Mouse (Mus musculus) erythroid progenitor cell, adult 5-6 weeks (primary cell): ENCODE data around the gene Khdc1b. TPM values are rescaled to one million over a fixed set of nuclear protein-coding genes. Genes with fewer than 3 reads are reported as not detected.

Experiments
- total RNA-seq, 2 experiments: library from RNA; stranded (forward) in 1 of 2; stranded (reverse) in 1 of 2; fragments of 150-400 nt in 1 of 2; fragments of 186-747, 209-891 nt in 1 of 2; gene quantifications; 2 replicates each; pipeline versions ENCODE4 v1.2.3 to v1.2.4; 2015 to 2017; ENCODE audit warnings: low replicate concordance in 2 of 2

Gene Khdc1b
- total RNA-seq, 2 experiments from 2014 or later = not detected

Other genes starting within 250 kb of the Khdc1b start
- not detected in 2 replicates for gene Tmem14a, start 165.0 kb upstream of the Khdc1b start, total RNA-seq (2015; ENCODE audit: low replicate concordance)
- not detected in 2 replicates for gene Tmem14a, start 165.0 kb upstream of the Khdc1b start, total RNA-seq (2017; ENCODE audit: low replicate concordance)
- not detected in 2 replicates for gene Gsta3, start 143.0 kb upstream of the Khdc1b start, total RNA-seq (2015; ENCODE audit: low replicate concordance)
- not detected in 2 replicates for gene Gsta3, start 143.0 kb upstream of the Khdc1b start, total RNA-seq (2017; ENCODE audit: low replicate concordance)
- gene Khdc1a, start 33.9 kb upstream of the Khdc1b start, total RNA-seq (2015; ENCODE audit: low replicate concordance) = 2.1 TPM in 1 of 2 replicates, not detected in the other
- not detected in 2 replicates for gene Khdc1a, start 33.9 kb upstream of the Khdc1b start, total RNA-seq (2017; ENCODE audit: low replicate concordance)
- gene Khdc1c, start 15.2 kb upstream of the Khdc1b start, total RNA-seq (2015; ENCODE audit: low replicate concordance) = not detected in 2 replicates
- gene Khdc1c, start 15.2 kb upstream of the Khdc1b start, total RNA-seq (2017; ENCODE audit: low replicate concordance) = not detected in 2 replicates